In genomic region chr9:71210870-71211269, GRCm38 (mm10) we compare ENCODE assay signal across 8 mouse cellular contexts. TPM values are rescaled to one million over a fixed set of nuclear protein-coding genes. Genes with fewer than 3 reads are reported as not detected.
DNase-seq lines count a peak whose midpoint lies in the region; ATAC-seq and TF ChIP-seq lines count a peak whose summit lies in the region.

No protein-coding gene starts in this region.

- H3K4me2 ChIP-seq in forebrain, embryonic 14.5 days (ENCODE audit: low read length) = no peak overlapping the region
- no peak overlapping the region for H3K4me2 ChIP-seq in forebrain, embryonic 15.5 days (replicated peaks)
- H3K4me2 ChIP-seq in liver, embryonic 11.5 days = no peak overlapping the region

- H3K79me2 ChIP-seq in liver, adult 2 months (ENCODE audit: control insufficient read depth, insufficient read depth, low read length) = no peaks in the 10 kb centered on the region

- no peak for ATAC-seq in forebrain, embryonic 14.5 days
- ATAC-seq in forebrain, embryonic 15.5 days (replicated peaks) = no peak
- ATAC-seq in liver, embryonic 11.5 days (replicated peaks; ENCODE audit: low FRiP score) = no peak

- H3K36me3 ChIP-seq in forebrain, embryonic 14.5 days (ENCODE audit: control insufficient read depth, insufficient read depth, low read length) = no peaks in the 10 kb centered on the region
- H3K36me3 ChIP-seq in forebrain, embryonic 15.5 days = no peaks in the 10 kb centered on the region
- no peaks in the 10 kb centered on the region for H3K36me3 ChIP-seq in liver, adult 2 months (ENCODE audit: control insufficient read depth, insufficient read depth, low read length)
- no peaks in the 10 kb centered on the region for H3K36me3 ChIP-seq in liver, embryonic 11.5 days (ENCODE audit: control insufficient read depth, insufficient read depth, low read length)

- no peaks in the 10 kb centered on the region for H3K9me3 ChIP-seq in forebrain, embryonic 14.5 days (replicated peaks; ENCODE audit: control insufficient read depth, low read length)
- no peaks in the 10 kb centered on the region for H3K9me3 ChIP-seq in forebrain, embryonic 15.5 days
- no peaks in the 10 kb centered on the region for H3K9me3 ChIP-seq in liver, embryonic 11.5 days (ENCODE audit: control insufficient read depth, low read length)

- H3K27me3 ChIP-seq in forebrain, embryonic 14.5 days (replicated peaks; ENCODE audit: control insufficient read depth, insufficient read depth, low read length) = peaks cover 33% of the 10 kb centered on the region
- peaks cover 37% of the 10 kb centered on the region for H3K27me3 ChIP-seq in forebrain, embryonic 15.5 days
- H3K27me3 ChIP-seq in liver, adult 2 months (ENCODE audit: control insufficient read depth, insufficient read depth, low read length) = peaks cover 7% of the 10 kb centered on the region
- H3K27me3 ChIP-seq in liver, embryonic 11.5 days (replicated peaks; ENCODE audit: control insufficient read depth, insufficient read depth, low read length) = peaks cover 26% of the 10 kb centered on the region

- peak; percentile 37 for DNase-seq in forebrain, embryonic 14.5 days (ENCODE audit: low spot score)
- no peak for DNase-seq in liver, adult 2 months (ENCODE audit: extremely low read depth, low read depth, low spot score)
- DNase-seq in liver, embryonic 11.5 days (ENCODE audit: low spot score) = no peak
- DNase-seq in NIH3T3 (ENCODE audit: low read depth) = peak; percentile 43
- peak; percentile 51 for DNase-seq in kidney, postnatal 10 days
- peak; percentile 36 for DNase-seq in right cerebral cortex, postnatal 25 days
- DNase-seq in spleen, postnatal 14 days (ENCODE audit: low spot score in 2 of 2) = no peak

- 4% methylated on average over 2 of the region's 2 CpGs for WGBS in forebrain, embryonic 14.5 days
- 10% methylated on average over 2 of the region's 2 CpGs for WGBS in forebrain, embryonic 15.5 days
- WGBS in liver, adult 2 months = 19% methylated on average over 2 of the region's 2 CpGs
- WGBS in liver, embryonic 11.5 days = 12% methylated on average over 2 of the region's 2 CpGs

- no peak overlapping the region for H3K27ac ChIP-seq in forebrain, embryonic 14.5 days (ENCODE audit: low read depth, low read length)
- H3K27ac ChIP-seq in forebrain, embryonic 15.5 days (replicated peaks) = no peak overlapping the region
- no peak overlapping the region for H3K27ac ChIP-seq in liver, adult 2 months (replicated peaks; ENCODE audit: insufficient read depth, low read depth, low read length)
- no peak overlapping the region for H3K27ac ChIP-seq in liver, embryonic 11.5 days (ENCODE audit: low read depth, low read length)

- no peaks in the 10 kb centered on the region for H3K4me1 ChIP-seq in forebrain, embryonic 14.5 days (ENCODE audit: control insufficient read depth, insufficient read depth, low read length)
- peaks cover 7% of the 10 kb centered on the region for H3K4me1 ChIP-seq in forebrain, embryonic 15.5 days
- H3K4me1 ChIP-seq in liver, adult 2 months (ENCODE audit: control insufficient read depth, insufficient read depth, low read length) = no peaks in the 10 kb centered on the region
- peaks cover 3% of the 10 kb centered on the region for H3K4me1 ChIP-seq in liver, embryonic 11.5 days (replicated peaks; ENCODE audit: control insufficient read depth, insufficient read depth, low read length)

- H3K4me3 ChIP-seq in forebrain, embryonic 14.5 days (ENCODE audit: low read depth, low read length) = no peak overlapping the region
- H3K4me3 ChIP-seq in forebrain, embryonic 15.5 days = no peak overlapping the region
- no peak overlapping the region for H3K4me3 ChIP-seq in liver, adult 2 months (ENCODE audit: insufficient read depth, low read depth, low read length)
- H3K4me3 ChIP-seq in liver, embryonic 11.5 days (ENCODE audit: low read depth, low read length) = no peak overlapping the region

- no peak overlapping the region for H3K9ac ChIP-seq in forebrain, embryonic 14.5 days (ENCODE audit: low read length)
- no peak overlapping the region for H3K9ac ChIP-seq in forebrain, embryonic 15.5 days (replicated peaks)
- H3K9ac ChIP-seq in liver, adult 2 months (ENCODE audit: low read depth, low read length) = no peak overlapping the region
- H3K9ac ChIP-seq in liver, embryonic 11.5 days (ENCODE audit: low read depth, low read length) = no peak overlapping the region

- TF ChIP-seq CTCF in liver, adult 2 months (IDR thresholded peaks at IDR 0.05; ENCODE audit: low read depth, low read length) = peak; percentile 50; the same call in 1 of the 2 replicates

- TF ChIP-seq POLR2A in liver, adult 2 months (IDR thresholded peaks at IDR 0.05; ENCODE audit: extremely low read depth, insufficient read depth, low read length) = no peak

RNA-seq across cellular contexts. Expression of gene Aldh1a2, which starts 4.7 kb away (rescaled TPM):
- polyA plus RNA-seq in forebrain, embryonic 14.5 days (2014; fragmentation: Nextera tagmentation; extraction: Ambion mirVana) = 12.4 and 19.5 TPM in 2 replicates
- 10.4 and 11.3 TPM in 2 replicates for polyA plus RNA-seq in forebrain, embryonic 15.5 days (2015; fragmentation: Nextera tagmentation; extraction: Ambion mirVana)
- total RNA-seq in liver, adult 2 months (2014; rRNA removed) = 0.34 and 0.46 TPM in 2 replicates
- polyA plus RNA-seq in liver, adult 2 months (2012; rRNA removed) = 0.09 and 0.16 TPM in 2 replicates
- 19.6 and 24.3 TPM in 2 replicates for polyA plus RNA-seq in liver, embryonic 11.5 days (2014; fragmentation: Nextera tagmentation; extraction: Ambion mirVana)

RNA-seq across cellular contexts. Expression of gene Aqp9, which starts 42.4 kb away (rescaled TPM):
- polyA plus RNA-seq in forebrain, embryonic 14.5 days (2014; fragmentation: Nextera tagmentation; extraction: Ambion mirVana) = 0.20 and 0.37 TPM in 2 replicates
- polyA plus RNA-seq in forebrain, embryonic 15.5 days (2015; fragmentation: Nextera tagmentation; extraction: Ambion mirVana) = 0.37 and 0.98 TPM in 2 replicates
- 254 and 300 TPM in 2 replicates for total RNA-seq in liver, adult 2 months (2014; rRNA removed)
- 110 and 114 TPM in 2 replicates for polyA plus RNA-seq in liver, adult 2 months (2012; rRNA removed)
- polyA plus RNA-seq in liver, embryonic 11.5 days (2014; fragmentation: Nextera tagmentation; extraction: Ambion mirVana) = 13.6 and 15.2 TPM in 2 replicates

Comparison
In these comparisons a context has a peak if more than half of its experiments do, and no peak if none do; other contexts are left out.
1. DNase-seq: peak in forebrain, embryonic 14.5 days (single experiment), NIH3T3 (single experiment), kidney, postnatal 10 days (single experiment) and right cerebral cortex, postnatal 25 days (single experiment); none in liver, adult 2 months (single experiment), liver, embryonic 11.5 days (single experiment) and spleen, postnatal 14 days (0 of 2).